Mouse (Mus musculus): Measurements from ENCODE around the gene Cnfn. TPM values are rescaled to one million over a fixed set of nuclear protein-coding genes. Genes with fewer than 3 reads are reported as not detected.

Gene Cnfn
- polyA plus RNA-seq, 1 experiment: not detected

GRCm38 (mm10) chr7:25383891-25384290 lies 14.4 kb upstream of the Cnfn start:
- TF ChIP-seq POLR2A (IDR thresholded peaks at IDR 0.05; ENCODE audit: extremely low read depth, insufficient read depth, low read length): no peak
- no peak for TF ChIP-seq CTCF (IDR thresholded peaks at IDR 0.05; ENCODE audit: extremely low read depth, insufficient read depth, low read length)
- Histone ChIP-seq H3K4me3 (ENCODE audit: insufficient read depth, low read length) (no peak overlapping the region), H3K4me1 (ENCODE audit: control insufficient read depth, insufficient read depth, low read length) (peaks cover 3% of the 10 kb centered on the region; the same call in 1 of the 2 replicates), H3K27ac (ENCODE audit: insufficient read depth, low read length) (no peak overlapping the region)

- Histone ChIP-seq H3K4me1 (ENCODE audit: control insufficient read depth, insufficient read depth, low read length) (peaks cover 3% of the 10 kb centered on the region; the same call in 1 of the 2 replicates), H3K27ac (ENCODE audit: insufficient read depth, low read length) (no peak overlapping the region), H3K4me3 (ENCODE audit: insufficient read depth, low read length) (no peak overlapping the region)
- TF ChIP-seq CTCF (IDR thresholded peaks at IDR 0.05; ENCODE audit: extremely low read depth, insufficient read depth, low read length) (no peak), POLR2A (IDR thresholded peaks at IDR 0.05; ENCODE audit: extremely low read depth, insufficient read depth, low read length) (no peak)
These were observed 13.9 kb upstream of the Cnfn start for GRCm38 (mm10) chr7:25383385-25383784.

GRCm38 (mm10) chr7:25382541-25382940 lies 13.0 kb upstream of the Cnfn start:
- Histone ChIP-seq H3K4me1 (ENCODE audit: control insufficient read depth, insufficient read depth, low read length) (peaks cover 3% of the 10 kb centered on the region; the same call in 1 of the 2 replicates), H3K4me3 (ENCODE audit: insufficient read depth, low read length) (no peak overlapping the region), H3K27ac (ENCODE audit: insufficient read depth, low read length) (no peak overlapping the region)
- no peak for TF ChIP-seq CTCF (IDR thresholded peaks at IDR 0.05; ENCODE audit: extremely low read depth, insufficient read depth, low read length)
- no peak for TF ChIP-seq POLR2A (IDR thresholded peaks at IDR 0.05; ENCODE audit: extremely low read depth, insufficient read depth, low read length)

- Histone ChIP-seq H3K27ac (ENCODE audit: insufficient read depth, low read length) (no peak overlapping the region), H3K4me3 (ENCODE audit: insufficient read depth, low read length) (no peak overlapping the region), H3K4me1 (ENCODE audit: control insufficient read depth, insufficient read depth, low read length) (peaks cover 3% of the 10 kb centered on the region; the same call in 1 of the 2 replicates)
- TF ChIP-seq CTCF (IDR thresholded peaks at IDR 0.05; ENCODE audit: extremely low read depth, insufficient read depth, low read length): no peak
- TF ChIP-seq POLR2A (IDR thresholded peaks at IDR 0.05; ENCODE audit: extremely low read depth, insufficient read depth, low read length): no peak
These were observed 11.8 kb upstream of the Cnfn start for GRCm38 (mm10) chr7:25381284-25381680.

GRCm38 (mm10) chr7:25380392-25381283 lies 11.1 kb upstream of the Cnfn start:
- Histone ChIP-seq H3K27ac (ENCODE audit: insufficient read depth, low read length) (no peak overlapping the region), H3K4me1 (ENCODE audit: control insufficient read depth, insufficient read depth, low read length) (peaks cover 3% of the 10 kb centered on the region; the same call in 1 of the 2 replicates), H3K4me3 (ENCODE audit: insufficient read depth, low read length) (no peak overlapping the region; the same call in 1 of the 2 replicates)
- TF ChIP-seq CTCF (IDR thresholded peaks at IDR 0.05; ENCODE audit: extremely low read depth, insufficient read depth, low read length) (no peak), POLR2A (IDR thresholded peaks at IDR 0.05; ENCODE audit: extremely low read depth, insufficient read depth, low read length) (no peak)

GRCm38 (mm10) chr7:25379551-25380351 lies 10.2 kb upstream of the Cnfn start:
- Histone ChIP-seq H3K4me3 (ENCODE audit: insufficient read depth, low read length) (peak overlapping the region; percentile 31; the same call in 1 of the 2 replicates), H3K27ac (ENCODE audit: insufficient read depth, low read length) (no peak overlapping the region), H3K4me1 (ENCODE audit: control insufficient read depth, insufficient read depth, low read length) (peaks cover 3% of the 10 kb centered on the region; the same call in 1 of the 2 replicates)
- TF ChIP-seq POLR2A (IDR thresholded peaks at IDR 0.05; ENCODE audit: extremely low read depth, insufficient read depth, low read length) (no peak), CTCF (IDR thresholded peaks at IDR 0.05; ENCODE audit: extremely low read depth, insufficient read depth, low read length) (0 out of 2 replicates have a peak, but pooled peaks have one; percentile 27)

GRCm38 (mm10) chr7:25378181-25379100 lies 8.9 kb upstream of the Cnfn start:
- no peak overlapping the region for H3K4me3 ChIP-seq (ENCODE audit: insufficient read depth, low read length)
- peaks cover 3% of the 10 kb centered on the region; the same call in 1 of the 2 replicates for H3K4me1 ChIP-seq (ENCODE audit: control insufficient read depth, insufficient read depth, low read length)
- no peak for TF ChIP-seq CTCF (IDR thresholded peaks at IDR 0.05; ENCODE audit: extremely low read depth, insufficient read depth, low read length)
- no peak for TF ChIP-seq POLR2A (IDR thresholded peaks at IDR 0.05; ENCODE audit: extremely low read depth, insufficient read depth, low read length)
- H3K27ac ChIP-seq (ENCODE audit: insufficient read depth, low read length): no peak overlapping the region

- peak overlapping the region; percentile 64 for H3K4me3 ChIP-seq (ENCODE audit: insufficient read depth, low read length)
- 0 out of 2 replicates have a peak, but pooled peaks have one; percentile 7 for TF ChIP-seq CTCF (IDR thresholded peaks at IDR 0.05; ENCODE audit: extremely low read depth, insufficient read depth, low read length)
- TF ChIP-seq POLR2A (IDR thresholded peaks at IDR 0.05; ENCODE audit: extremely low read depth, insufficient read depth, low read length): no peak
These were observed 7.7 kb upstream of the Cnfn start for GRCm38 (mm10) chr7:25377100-25377700.

More at GRCm38 (mm10) chr7:25377100-25377700, 7.7 kb upstream of the Cnfn start:
- H3K4me1 ChIP-seq (ENCODE audit: control insufficient read depth, insufficient read depth, low read length): peaks cover 3% of the 10 kb centered on the region; the same call in 1 of the 2 replicates
- no peak overlapping the region for H3K27ac ChIP-seq (ENCODE audit: insufficient read depth, low read length)
